Mouse (Mus musculus) small intestine, adult 2 months (tissue): ENCODE data around the gene Catsperg2.

ENCODE experiments used
- CTCF ChIP-seq: fragments of 200-500 bp; IDR thresholded peaks from 2 replicates; pipeline ENCODE4 v1.5.1; 2012; ENCODE audit warnings: low read depth, mild to moderate bottlenecking, control low read depth, inconsistent platforms, low read length, moderate library complexity, mixed read lengths; ENCODE audit not compliant: insufficient replicate concordance, insufficient read length; ENCODE audit errors: extremely low read depth
- POLR2A ChIP-seq: fragments of 200-500 bp; IDR thresholded peaks from 2 replicates; pipeline ENCODE4 v1.6.1; 2012; ENCODE audit warnings: low read depth, mild to moderate bottlenecking, control low read depth, inconsistent platforms, low read length, moderate library complexity

DNA sequence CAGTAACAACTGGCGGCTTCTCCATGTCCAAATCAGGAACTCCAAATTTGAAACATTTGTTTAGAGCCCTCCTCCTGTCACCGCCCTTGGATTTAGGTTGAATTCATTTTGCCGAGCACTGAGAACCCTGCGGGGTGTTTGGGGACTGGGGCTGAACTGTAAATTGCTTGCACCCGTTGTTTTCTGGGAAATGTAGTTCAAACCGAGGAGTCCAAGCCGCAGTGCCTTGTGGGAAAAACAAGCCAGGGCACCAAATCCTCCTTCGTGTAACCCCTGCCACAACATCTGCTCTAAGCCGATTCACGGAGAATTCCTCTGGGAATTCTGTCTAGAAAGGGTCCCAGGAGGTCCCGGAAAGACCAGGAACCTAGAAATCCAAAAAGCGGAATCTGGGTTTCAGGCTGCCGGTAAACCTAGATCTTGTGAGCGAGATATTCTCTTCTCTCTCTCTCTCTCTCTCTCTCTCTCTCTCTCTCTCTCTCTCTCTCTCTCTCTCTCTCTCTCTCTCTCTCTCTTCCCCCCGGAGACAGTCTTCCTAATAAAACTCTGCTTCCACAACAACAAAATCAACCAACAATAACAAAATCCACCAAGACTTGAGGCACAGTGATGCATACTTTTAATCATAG, 40.3 kb upstream of the Catsperg2 start:
- no peak; the same call in 1 of the 2 replicates for TF ChIP-seq CTCF
- TF ChIP-seq POLR2A: peak; percentile 49; the same call in 1 of the 2 replicates
